Mouse (Mus musculus) heart, postnatal 0 days (tissue): ENCODE results near the gene Phf24.

Source experiments
- CTCF ChIP-seq: IDR thresholded peaks from 2 replicates; pipeline ENCODE4 v1.5.1; 2016; ENCODE audit warnings: antibody characterized with exemption, control low read depth, low read depth
- EP300 ChIP-seq: IDR thresholded peaks from 2 replicates; pipeline ENCODE4 v1.6.1; 2016; ENCODE audit warnings: antibody characterized with exemption, low read depth

DNA sequence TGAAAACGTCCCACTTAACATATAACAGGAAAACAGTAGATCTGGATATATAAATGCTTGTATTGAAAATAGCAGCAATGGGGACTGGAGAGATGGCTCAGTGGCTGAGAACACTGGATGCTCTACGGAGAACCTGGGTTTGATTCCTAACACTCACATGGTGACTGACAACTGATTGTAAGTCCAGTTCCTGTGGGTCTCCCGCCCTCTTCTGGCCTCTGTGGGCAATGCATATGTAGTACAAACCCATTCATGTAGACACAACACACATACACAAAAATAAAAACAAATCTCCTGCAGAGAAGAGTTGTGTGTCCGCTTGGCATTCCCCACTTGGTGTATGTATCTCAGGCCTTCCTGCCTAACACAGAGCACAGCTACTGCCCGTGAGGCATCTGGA, 11.7 kb downstream of the Phf24 start:
- TF ChIP-seq CTCF (no peak), EP300 (no peak)
